Mouse (Mus musculus): ENCODE data around the gene Car10.

The Car10 gene

DNA sequence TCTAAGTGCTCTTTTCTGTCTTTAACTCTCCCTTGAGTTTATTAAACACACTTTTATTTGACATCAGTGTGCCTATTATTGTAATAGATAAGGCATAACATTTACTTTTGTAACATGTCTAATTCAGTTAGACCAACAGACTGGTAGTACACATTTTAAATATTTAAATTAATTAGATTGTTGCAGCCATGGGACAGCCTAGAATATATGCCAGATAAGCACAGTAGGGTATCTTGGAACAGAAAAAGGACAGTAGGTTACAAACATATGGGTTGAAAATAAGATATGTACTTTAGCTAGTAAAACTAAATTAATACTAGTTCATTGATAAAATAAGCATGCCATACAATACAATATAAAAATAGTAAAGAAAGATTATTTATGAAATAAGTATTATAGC is 74.6 kb downstream of the Car10 start:
- no peak for DNase-seq (ENCODE audit: low spot score in 2 of 2)

DNA sequence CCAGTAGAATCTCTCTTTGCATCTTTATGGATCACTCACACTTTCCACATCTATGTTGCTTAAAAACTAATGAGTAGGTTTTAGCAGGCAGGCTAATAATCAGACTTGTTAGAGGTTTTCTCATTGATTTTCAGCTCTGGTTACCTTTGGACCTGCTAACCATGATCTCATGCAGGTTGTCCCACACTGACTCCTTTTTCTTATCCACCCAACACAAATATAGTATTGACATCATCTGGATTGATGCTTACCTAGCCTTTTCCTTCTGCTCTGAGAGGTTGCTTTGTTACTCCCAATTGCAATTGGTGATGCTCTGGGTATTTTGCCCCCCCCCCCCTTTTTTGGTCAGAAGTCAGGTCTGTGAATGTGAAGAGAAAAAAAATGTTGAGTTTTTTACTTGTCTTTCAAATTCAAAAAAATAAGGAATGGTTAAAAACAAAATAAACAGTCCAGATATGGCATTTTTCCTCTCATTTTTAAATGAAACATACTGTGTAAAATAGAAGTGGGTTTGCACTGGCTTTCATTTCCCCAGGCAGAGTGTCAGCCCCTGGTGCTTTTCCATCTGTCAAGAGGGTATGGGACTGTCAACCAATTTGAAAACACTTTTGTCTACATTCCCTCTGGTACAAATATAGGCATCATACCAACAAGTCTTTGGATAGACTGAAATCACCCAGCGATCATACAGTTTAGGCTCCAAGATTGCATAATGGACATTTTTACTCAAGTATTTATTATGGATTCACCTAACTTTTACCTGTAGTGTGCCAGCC is 75.9 kb downstream of the Car10 start:
- no peak for DNase-seq (ENCODE audit: low spot score in 2 of 2)

DNA sequence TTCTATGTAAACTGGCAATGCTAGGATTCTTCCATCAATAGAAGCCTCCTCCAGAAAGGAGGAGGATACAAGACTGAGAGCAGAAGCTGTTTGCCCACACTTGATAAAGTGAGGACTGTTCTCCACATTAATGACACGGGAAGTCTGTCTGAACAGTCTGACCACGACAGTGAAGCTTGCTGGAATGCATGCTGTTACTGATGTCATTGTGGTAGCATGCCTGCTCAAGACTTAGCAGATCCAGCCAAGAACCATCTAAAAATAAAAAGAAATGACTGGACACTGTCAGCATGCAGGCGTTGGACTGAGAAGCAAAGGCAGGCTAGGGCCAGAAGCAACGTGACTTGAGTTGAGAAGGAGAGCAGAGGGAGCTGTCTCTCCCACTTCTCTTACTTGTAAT is 87.6 kb downstream of the Car10 start:
- no peak for DNase-seq (ENCODE audit: low spot score in 2 of 2)

DNA sequence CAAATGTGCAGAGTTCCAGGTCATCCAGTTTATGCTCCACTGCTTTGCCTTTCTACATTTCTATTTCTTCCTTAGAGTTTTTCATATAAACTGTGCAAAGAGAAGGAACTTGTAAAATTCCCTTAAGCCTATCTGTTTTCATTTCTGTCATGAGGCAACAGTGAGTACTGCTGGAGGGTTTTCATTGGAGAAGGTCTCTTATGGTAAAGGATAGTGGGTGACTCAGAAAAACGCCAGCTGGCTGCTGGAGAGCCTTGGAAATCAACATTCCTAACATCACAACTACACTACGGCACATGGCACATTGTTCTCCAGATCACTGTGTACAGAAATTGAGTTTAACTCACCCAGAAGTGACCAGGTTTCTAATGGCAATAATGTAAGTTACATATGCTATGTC is 88.3 kb downstream of the Car10 start:
- DNase-seq (ENCODE audit: low spot score in 2 of 2): no peak

DNA sequence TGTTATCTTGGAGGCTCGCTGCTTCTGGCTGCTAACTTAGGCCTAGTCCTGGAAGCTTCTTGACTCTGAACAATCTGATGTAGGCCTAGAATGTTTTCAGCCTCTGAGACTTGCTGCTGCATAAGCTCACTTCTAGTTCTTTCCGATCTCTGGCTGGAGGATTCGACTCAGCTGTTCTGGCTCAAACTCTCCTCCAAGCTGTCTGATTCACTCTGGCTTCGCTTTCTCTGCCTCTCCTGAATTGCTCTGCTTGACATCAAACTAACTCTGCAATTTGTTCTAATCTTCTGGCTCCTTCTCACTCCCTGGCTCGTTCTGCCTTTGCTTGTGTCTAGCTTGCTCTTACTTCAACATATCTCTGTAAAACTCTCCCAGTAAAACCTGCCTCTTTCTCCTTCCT is 90.8 kb downstream of the Car10 start:
- DNase-seq (ENCODE audit: low spot score in 2 of 2): no peak

DNA sequence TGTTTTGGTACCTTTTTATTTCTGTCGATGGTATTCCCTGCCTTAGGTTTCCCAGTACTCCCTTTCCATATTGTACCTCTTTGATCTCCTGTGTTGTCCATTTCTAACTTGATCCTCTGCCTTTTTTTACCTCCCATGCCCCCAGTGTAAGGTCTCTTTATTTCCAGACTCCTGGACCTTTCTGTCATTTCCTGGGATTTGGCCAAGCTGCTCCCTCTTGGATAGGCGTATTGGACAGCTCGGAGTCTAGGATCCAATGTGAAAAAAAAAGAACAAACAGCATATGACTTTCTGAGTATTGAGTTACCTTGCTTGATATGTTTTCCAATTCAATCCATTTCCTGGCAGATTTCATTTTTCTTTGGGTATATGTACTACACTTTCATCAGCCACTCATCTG is 102.2 kb downstream of the Car10 start:
- no peak for DNase-seq (ENCODE audit: low spot score in 2 of 2)

DNA sequence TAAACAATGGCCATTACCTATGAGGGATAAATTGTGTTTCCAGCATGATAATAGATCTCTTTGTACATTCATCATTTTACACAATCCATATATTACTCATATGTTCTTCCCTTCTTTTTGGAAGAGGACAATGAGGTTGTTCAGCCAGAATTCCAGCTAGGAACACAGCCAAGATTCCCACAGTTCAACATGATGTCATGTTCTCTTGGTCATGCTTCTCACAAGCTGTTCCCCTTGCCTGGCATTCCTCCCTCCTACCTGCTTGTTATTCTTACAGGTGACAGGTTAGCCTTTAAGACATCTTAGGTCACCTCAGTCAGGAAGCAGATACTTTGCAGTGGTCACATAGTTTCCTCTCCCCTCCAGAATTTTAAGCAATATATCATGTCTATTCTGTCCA is 119.6 kb downstream of the Car10 start:
- no peak for DNase-seq (ENCODE audit: low spot score in 2 of 2)

DNA sequence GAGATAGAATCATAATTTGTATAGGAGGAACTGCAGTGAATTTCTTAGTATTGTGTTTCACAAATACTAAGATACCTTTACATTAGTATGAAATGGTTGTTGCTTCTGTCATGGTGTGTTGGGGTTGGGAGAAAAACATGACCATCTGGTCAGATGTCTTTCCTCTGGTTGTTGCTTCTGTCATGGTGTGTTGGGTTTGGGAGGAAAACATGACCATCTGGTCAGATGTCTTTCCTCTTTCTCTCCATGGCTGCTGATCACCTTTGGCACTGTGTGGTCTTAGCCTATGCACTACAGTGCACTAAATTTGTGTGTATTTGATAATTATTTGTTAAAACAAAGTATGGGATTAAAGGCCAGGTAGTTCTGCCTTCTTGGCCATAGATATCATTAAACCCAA is 132.2 kb downstream of the Car10 start:
- no peak for DNase-seq (ENCODE audit: low spot score in 2 of 2)

DNA sequence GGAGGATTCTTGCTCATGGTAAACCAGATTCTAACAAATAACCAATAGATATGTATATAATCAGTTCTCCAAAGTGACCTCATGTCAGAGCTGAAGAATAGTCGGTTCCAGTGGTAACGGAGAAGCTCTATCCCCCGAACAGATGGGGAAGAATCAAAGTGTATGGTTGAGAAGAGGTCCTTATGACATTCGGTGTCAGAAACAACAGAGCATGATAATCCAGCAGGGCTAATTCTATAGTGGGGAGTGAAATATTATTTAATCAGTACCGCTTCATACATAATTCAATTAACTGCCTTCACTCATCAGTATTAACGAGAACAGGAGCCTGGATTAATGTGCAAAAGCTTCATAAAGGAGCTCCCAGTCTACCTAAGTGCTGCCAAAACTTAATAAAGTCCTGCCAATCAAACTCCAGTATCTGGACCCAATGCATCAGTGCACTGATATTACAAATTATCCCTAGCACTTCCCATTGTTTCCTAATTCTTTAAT is 152.0 kb downstream of the Car10 start:
- DNase-seq (ENCODE audit: low spot score in 2 of 2): no peak

DNA sequence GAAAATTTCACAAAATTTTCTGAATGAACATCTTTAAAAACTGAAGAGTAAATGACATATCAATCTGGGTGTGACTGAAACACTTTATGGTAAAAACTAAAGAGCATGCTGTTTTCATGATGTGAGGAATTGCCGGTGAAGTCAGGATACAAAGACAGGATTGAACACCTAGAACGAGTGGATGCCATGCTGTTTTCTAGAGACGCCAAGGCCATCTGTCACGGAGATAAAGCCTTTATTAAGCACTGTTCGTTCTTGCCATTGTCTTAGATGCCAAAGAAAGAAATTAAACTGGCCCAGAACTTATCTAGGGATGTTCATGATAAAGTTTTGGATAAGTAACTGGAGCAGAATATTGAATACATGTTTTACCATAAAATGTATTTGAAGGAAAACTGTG is 153.9 kb downstream of the Car10 start:
- DNase-seq (ENCODE audit: low spot score in 2 of 2): no peak

DNA sequence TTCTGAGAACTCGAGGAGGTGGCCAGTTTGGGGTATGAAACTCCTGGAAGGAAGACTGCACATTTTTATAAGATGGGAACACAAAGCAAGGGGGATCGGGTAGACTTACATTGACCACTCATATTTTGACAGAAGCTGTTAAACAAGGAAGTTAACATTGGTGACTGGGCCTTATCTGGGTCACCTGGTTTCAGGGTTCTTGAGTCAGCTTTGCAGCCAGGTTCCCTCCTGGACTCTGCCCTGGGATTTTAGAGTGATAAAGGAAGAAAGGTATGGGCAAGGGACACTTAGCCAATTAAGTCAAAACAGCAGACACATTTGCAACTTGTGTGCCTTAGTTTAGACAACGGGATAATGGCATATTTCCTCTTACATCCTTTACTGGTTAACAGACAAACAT is 166.2 kb downstream of the Car10 start:
- no peak for DNase-seq (ENCODE audit: low spot score in 2 of 2)

DNA sequence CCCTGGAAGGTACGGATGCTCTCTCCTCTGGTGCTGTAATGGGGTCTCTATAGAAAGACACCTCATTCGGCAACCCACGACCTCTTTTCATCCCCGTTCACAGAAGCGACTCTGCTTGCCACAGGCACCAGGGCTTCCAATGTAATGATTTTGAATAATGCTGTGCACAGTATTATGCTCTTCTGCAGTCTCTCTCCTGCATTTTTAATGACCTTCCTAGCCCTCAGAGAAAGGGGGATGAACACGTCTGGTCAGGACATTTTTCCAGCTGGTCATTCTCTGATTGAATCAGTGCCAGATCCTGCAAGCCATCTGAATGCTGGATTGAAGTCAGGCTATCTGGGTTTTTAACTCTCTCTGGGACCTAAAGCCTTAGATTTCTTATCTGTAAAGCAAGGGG is 174.2 kb downstream of the Car10 start:
- DNase-seq (ENCODE audit: low spot score in 2 of 2): no peak

DNA sequence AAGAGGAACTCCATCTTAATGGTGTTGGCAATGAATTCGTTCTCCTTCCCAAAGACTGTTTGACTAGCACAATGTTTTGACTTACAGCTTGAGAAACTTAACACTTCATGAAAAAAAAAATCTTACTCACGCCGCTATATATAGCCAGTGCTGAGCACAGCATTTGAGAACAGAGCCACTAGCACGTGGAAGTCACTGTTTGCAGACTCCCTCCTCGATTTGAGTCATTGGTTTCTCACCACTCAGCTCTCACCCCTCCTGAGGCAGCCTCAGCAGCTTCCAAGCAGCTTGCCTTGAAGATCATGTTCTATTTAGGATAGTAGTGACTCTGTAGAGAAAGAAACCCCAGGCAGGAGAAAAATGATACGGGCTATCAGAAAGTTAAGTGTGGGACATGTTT is 176.1 kb downstream of the Car10 start:
- no peak for DNase-seq (ENCODE audit: low spot score in 2 of 2)

DNA sequence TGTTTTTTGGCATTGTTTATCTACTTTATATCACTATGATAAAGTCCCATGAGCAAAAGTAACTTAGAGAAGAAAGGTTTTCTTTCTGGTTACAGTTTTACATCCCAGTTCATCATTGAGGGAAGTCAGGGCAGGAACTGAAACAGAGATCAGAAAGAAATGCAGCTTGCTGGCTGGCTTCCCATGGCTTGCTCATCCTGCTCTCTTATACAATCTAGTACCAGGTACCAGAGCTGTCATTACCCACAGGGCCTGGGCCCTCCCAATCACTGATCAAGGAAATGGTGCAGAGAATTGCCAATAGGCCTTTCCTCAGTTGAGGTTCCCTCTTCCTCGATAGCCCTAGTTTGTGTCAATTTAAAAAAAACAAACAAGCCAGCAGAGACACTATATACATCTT is 195.8 kb downstream of the Car10 start:
- DNase-seq (ENCODE audit: low spot score in 2 of 2): no peak

DNA sequence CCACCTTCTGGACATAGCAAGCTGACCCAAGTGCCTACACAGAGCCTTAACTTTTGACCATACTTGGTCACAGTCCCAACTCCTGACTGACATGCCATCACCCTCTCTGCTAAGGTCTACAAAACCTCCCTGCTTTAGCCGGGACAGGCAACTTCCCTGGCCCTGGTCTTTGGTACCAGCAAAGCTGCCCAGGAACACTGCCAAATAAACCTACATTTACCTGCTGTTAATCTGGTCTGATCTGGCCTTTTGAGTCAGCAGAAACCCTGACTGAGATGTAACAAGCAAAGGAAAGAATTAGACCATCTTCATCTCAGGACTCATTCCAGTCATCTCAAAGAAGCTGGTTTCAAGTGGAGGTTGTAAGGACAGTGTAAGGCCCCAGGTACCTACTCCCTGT is 212.2 kb downstream of the Car10 start:
- no peak for DNase-seq (ENCODE audit: low spot score in 2 of 2)

DNA sequence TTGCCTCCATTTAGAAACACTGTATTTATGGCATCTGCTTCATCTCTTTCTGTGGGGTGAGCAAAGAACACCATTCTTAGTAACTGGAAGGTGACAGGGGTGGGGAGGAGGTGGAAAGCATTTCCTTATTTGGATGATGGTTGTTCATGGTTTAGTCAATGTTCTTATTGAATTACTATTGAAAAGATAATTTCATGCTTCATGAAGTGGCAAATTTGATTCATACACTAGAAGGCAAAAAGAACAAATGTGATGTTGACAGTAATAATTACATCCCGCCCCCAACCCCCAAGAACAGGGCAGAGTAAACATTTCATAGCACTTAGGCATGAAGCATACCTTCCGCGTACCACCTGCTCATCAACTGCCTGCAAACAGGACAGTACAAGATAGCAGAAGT is 239.9 kb downstream of the Car10 start:
- DNase-seq (ENCODE audit: low spot score in 2 of 2): no peak

DNA sequence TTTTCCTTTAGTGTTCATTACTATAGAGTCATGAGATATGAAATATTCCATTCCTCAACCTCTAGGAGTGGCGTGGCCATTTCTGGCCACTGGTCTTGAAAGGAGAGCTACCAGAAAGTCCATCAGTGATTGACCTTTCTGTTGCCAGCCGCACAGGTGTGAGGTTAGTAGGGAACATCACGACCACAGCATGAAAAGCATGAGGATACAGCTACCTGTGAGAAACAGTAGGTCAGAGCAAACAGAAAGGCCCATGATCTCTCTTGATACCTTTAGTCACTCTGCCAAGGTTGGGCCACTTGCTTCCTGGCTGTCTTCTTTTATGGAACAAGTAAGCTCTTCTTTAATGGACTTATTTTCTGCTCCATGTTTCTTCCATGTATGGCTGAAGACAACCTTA is 246.1 kb downstream of the Car10 start:
- DNase-seq (ENCODE audit: low spot score in 2 of 2): no peak

DNA sequence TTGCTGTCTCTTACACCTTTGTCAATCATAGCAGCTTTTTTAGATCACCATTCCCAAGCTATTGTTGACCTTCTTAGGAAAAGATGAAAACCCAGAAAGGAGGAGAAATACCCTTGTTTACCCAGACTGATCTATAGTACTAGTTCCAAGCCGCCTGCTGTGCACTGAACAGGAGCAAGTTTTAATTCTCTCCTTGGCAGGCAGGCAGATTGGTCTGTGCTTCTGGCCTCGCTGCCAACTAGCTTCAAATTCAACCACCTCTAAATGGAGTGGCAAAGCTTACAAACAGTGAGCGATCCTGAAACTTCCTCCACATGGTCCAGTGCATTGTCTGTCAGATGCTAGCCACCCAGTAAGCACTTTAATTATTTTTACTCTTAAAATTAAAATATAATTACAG is 247.0 kb downstream of the Car10 start:
- DNase-seq (ENCODE audit: low spot score in 2 of 2): no peak

DNA sequence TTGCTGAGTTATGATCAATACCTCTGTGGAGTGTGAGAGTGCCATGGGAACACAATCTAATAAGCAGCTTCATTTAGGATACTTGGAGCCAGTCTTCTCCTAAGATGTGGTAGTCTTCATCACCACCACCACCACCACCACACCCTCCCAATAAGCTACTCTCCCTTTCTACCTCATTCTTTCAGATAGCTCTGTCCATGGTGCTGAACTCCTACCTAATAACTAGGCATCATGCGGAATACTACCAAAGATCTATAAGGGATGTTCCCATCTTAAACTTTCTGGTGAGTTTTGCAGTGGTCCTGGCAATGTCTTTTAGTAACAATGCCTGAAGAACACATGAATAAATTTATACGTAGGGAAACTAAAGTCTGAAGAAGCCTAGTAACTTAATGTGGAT is 263.7 kb downstream of the Car10 start:
- DNase-seq (ENCODE audit: low spot score in 2 of 2): no peak

DNA sequence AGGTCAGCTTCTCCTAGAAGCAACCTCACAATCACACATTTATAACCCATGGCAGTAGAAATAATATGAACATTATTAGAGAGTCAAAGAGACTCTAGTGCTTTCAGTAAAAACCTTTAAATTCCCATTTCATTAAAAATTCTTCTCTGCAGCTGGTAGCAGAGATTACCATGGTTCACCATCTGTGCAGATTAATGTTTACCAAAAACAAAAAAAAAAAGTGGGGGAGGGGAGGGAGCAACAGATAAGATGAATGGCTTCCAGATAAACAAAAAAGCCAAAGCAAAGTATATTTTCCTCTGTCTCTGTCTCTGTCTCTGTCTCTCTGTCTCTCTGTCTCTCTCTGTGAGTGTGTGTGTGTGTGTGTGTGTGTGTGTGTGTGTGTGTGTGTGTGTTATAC is 266.3 kb downstream of the Car10 start:
- DNase-seq (ENCODE audit: low spot score in 2 of 2): no peak

DNA sequence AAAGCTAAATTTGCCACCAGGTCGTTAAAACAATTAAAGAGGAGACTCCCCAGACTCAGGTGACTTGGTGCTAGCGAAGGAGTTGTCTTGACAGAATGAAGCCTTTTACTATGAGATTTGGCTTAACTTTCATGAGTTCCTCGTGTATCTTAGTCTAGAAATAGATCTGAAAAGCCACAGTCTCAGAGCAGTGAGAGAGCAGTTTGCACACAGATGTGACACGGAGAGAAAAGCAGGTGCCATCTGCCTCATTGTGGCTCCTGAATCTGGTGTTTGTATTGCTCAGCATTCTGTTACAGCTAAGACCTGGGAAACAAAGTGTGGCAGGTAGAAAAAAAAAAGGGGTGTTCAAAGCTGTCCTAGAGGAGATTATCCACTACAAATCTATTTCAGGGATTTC is 269.4 kb downstream of the Car10 start:
- DNase-seq (ENCODE audit: low spot score in 2 of 2): no peak

DNA sequence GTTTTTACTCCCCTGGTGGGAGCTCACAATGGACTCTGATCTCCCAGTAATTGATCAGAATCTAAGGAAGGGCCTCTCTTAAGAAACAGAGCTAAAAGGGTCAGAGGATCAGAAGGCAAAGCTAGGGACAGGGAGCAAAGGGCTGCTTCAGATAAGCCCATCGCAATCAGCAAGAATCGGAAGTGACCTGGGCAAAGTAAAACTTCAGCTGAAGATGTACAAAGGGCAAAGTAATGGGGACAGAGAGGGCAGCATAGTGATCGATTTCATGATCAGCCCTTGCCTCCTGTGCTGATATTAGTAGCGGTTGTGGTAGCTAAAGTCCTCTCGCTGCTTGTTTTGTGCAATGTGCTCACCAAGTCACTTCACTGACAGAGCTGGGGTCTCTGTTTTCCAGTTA is 269.9 kb downstream of the Car10 start:
- no peak for DNase-seq (ENCODE audit: low spot score in 2 of 2)

DNA sequence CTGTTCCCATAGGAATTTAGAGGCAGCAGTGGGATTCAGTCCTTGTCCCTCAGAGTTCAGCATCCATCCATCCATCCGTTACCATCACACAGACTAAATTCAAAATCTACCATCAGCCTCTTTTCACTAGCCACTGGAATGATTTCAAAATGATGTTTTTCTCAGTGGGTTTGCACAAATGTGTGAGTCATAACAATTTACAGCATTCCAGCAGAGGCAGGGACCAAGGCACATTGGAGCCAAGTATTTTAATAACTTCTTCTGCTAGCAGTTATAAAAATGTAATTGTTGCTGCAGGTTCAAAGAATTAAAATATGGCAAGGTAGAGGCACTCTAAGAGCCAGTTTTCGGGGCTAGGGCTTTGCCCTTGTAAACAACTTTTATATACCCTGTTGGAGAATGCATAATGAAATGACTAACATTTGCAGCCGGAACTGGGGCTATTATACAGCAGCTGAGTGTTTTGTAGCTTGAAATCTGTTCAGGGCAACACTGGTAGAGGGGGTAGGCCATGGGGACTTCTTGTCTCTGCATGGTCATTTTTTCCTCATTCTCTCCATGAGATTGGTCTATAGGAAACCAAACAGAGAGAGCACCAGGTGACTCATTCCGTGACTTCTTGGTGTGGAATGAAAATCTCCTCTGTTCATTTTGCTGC is 276.0 kb downstream of the Car10 start:
- no peak for DNase-seq (ENCODE audit: low spot score in 2 of 2)

DNA sequence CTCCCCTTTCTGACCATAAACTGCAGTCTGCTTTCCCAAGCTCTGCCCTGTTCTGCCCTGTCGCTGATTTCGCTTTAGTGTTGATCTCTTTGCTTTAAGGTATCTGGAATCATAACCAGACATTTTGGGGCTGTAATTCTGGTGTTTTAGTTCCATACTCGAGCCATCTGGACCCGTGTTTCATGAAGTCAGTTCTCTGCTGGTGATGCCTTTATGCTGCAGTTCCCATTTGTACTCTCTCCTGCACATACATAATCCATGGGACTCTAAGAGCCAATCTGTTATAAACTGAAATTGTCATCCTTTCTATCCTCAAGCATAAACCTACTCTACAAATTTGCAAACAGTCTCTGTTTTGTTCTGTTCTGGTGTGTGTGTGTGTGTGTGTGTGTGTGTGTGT is 293.3 kb downstream of the Car10 start:
- DNase-seq (ENCODE audit: low spot score in 2 of 2): no peak
